Mouse (Mus musculus) bone marrow, adult 2 months (tissue): ENCODE data around the gene Optc. TPM values are rescaled to one million over a fixed set of nuclear protein-coding genes. Genes with fewer than 3 reads are reported as not detected.

ENCODE experiments used
- H3K27ac ChIP-seq: fragments of 200-500 bp; 2 replicates; pipeline ENCODE4 v1.5.1; 2012; ENCODE audit warnings: low read depth, mild to moderate bottlenecking, control low read depth, inconsistent platforms, low read length; ENCODE audit not compliant: control insufficient read depth, poor library complexity, insufficient read depth
- H3K4me1 ChIP-seq: fragments of 200-500 bp; 2 replicates; pipeline ENCODE4 v1.6.1; 2011; ENCODE audit warnings: low read length; ENCODE audit not compliant: control insufficient read depth, insufficient read depth
- H3K4me3 ChIP-seq: fragments of 200-500 bp; replicated peaks from 2 replicates; pipeline ENCODE3; 2011; ENCODE audit warnings: mild to moderate bottlenecking, low read depth, low read length, control low read depth; ENCODE audit not compliant: control insufficient read depth
- CTCF ChIP-seq: fragments of 200-500 bp; IDR thresholded peaks from 2 replicates; pipeline ENCODE4 v1.5.1; 2011; ENCODE audit warnings: low read length, control low read depth; ENCODE audit not compliant: control insufficient read depth, insufficient read depth
- POLR2A ChIP-seq: fragments of 200-500 bp; IDR thresholded peaks from 2 replicates; pipeline ENCODE4 v1.6.1; 2011; ENCODE audit warnings: low read depth, mild to moderate bottlenecking, control low read depth, low read length, borderline replicate concordance; ENCODE audit not compliant: control insufficient read depth
- WGBS: fragments of 180-500 bp; shearing (Covaris S2); methylation state at CpG from one replicate; pipeline ENCODE4 v1.1.7; 2018; 5-methylcytosine and 5-hydroxymethylcytosine counted together
- polyA plus RNA-seq: library from polyadenylated mRNA; stranded (reverse); fragments of >200 nt; gene quantifications from 2 replicates; pipeline ENCODE4 v1.2.4, GENCODE M21; 2011; ENCODE audit warnings: low replicate concordance; ENCODE audit not compliant: missing spikeins, insufficient read depth, insufficient read length

The Optc gene
- polyA plus RNA-seq, 1 experiment, result not detected

- no peaks in the 10 kb centered on the region; the same call in none of the 2 replicates for H3K4me1 ChIP-seq
- no peak overlapping the region for H3K4me3 ChIP-seq
- 65% methylated on average over 6 of the region's 6 CpGs for WGBS
- TF ChIP-seq CTCF (no peak), POLR2A (no peak)
- H3K27ac ChIP-seq, result no peak overlapping the region
These were observed 10.5 kb downstream of the Optc start for GRCm38 (mm10) chr1:133897293-133897692.

GRCm38 (mm10) chr1:133891489-133891888, 16.3 kb downstream of the Optc start:
- peaks cover 8% of the 10 kb centered on the region for H3K4me1 ChIP-seq
- H3K4me3 ChIP-seq, result no peak overlapping the region
- no peak overlapping the region for H3K27ac ChIP-seq
- TF ChIP-seq POLR2A (no peak), CTCF (no peak)
- 5% methylated on average over 5 of the region's 5 CpGs for WGBS

- Histone ChIP-seq H3K27ac (no peak overlapping the region), H3K4me3 (no peak overlapping the region), H3K4me1 (peaks cover 15% of the 10 kb centered on the region)
- no peak for TF ChIP-seq POLR2A
- TF ChIP-seq CTCF, result no peak
- WGBS, result 30% methylated on average over 20 of the region's 20 CpGs
These were observed 17.7 kb downstream of the Optc start for GRCm38 (mm10) chr1:133889949-133890598.

GRCm38 (mm10) chr1:133887538-133888250, 20.1 kb downstream of the Optc start:
- Histone ChIP-seq H3K4me1 (peaks cover 15% of the 10 kb centered on the region), H3K4me3 (no peak overlapping the region), H3K27ac (no peak overlapping the region)
- 42% methylated on average over 5 of the region's 5 CpGs for WGBS
- TF ChIP-seq CTCF (no peak), POLR2A (no peak)

GRCm38 (mm10) chr1:133887044-133887443, 20.8 kb downstream of the Optc start:
- Histone ChIP-seq H3K4me1 (peaks cover 15% of the 10 kb centered on the region), H3K4me3 (no peak overlapping the region), H3K27ac (no peak overlapping the region)
- WGBS, result 5% methylated on average over 8 of the region's 8 CpGs
- no peak for TF ChIP-seq POLR2A
- TF ChIP-seq CTCF, result no peak

- Histone ChIP-seq H3K27ac (no peak overlapping the region), H3K4me1 (peaks cover 15% of the 10 kb centered on the region)
These were observed 21.4 kb downstream of the Optc start for GRCm38 (mm10) chr1:133886431-133886830.

GRCm38 (mm10) chr1:133885811-133886210, 22.0 kb downstream of the Optc start:
- H3K4me3 ChIP-seq, result no peak overlapping the region
- H3K4me1 ChIP-seq, result peaks cover 15% of the 10 kb centered on the region
- TF ChIP-seq CTCF (no peak; the same call in 1 of the 2 replicates), POLR2A (no peak)
- no peak overlapping the region for H3K27ac ChIP-seq
- WGBS, result 27% methylated on average over 7 of the region's 7 CpGs

More at GRCm38 (mm10) chr1:133886431-133886830, 21.4 kb downstream of the Optc start:
- 32% methylated on average over 6 of the region's 6 CpGs for WGBS
- H3K4me3 ChIP-seq, result no peak overlapping the region
- no peak for TF ChIP-seq POLR2A
- TF ChIP-seq CTCF, result no peak

GRCm38 (mm10) chr1:133884746-133885145, 23.1 kb downstream of the Optc start:
- Histone ChIP-seq H3K4me3 (no peak overlapping the region), H3K4me1 (peaks cover 15% of the 10 kb centered on the region), H3K27ac (no peak overlapping the region)
- no peak for TF ChIP-seq CTCF
- 89% methylated on average over 9 of the region's 9 CpGs for WGBS

- H3K4me3 ChIP-seq, result no peak overlapping the region
- no peak overlapping the region for H3K27ac ChIP-seq
- peaks cover 16% of the 10 kb centered on the region for H3K4me1 ChIP-seq
- TF ChIP-seq CTCF (no peak), POLR2A (no peak)
- 86% methylated on average over 6 of the region's 6 CpGs for WGBS
These were observed 23.7 kb downstream of the Optc start for GRCm38 (mm10) chr1:133884090-133884489.
